Mouse (Mus musculus): Measurements from ENCODE around the gene Olfr220. TPM values are rescaled to one million over a fixed set of nuclear protein-coding genes. Genes with fewer than 3 reads are reported as not detected.

The Olfr220 gene
- not detected for total RNA-seq (2021)
- long read RNA-seq, experiment 1, result 0 reads
- long read RNA-seq, experiment 2, result 0 reads

GRCm38 (mm10) chr1:174441782-174442181 is at the start of gene Olfr220:
Gene Olfr220 (plus strand): TSS chr1:174442082.
- DNase-seq, result no peak

GRCm38 (mm10) chr1:174422959-174423358 is 18.9 kb upstream of the Olfr220 start:
- no peak for DNase-seq

- DNase-seq, result no peak
Observed at GRCm38 (mm10) chr1:174423764-174424163, 18.1 kb upstream of the Olfr220 start, which contains the start of gene Olfr414. Gene Olfr414 (plus strand): TSS chr1:174424064.

- no peak for DNase-seq
Observed at GRCm38 (mm10) chr1:174426180-174426986, 15.5 kb upstream of the Olfr220 start.

GRCm38 (mm10) chr1:174427402-174427801 is 14.5 kb upstream of the Olfr220 start:
- DNase-seq, result no peak

- DNase-seq, result no peak
Observed at GRCm38 (mm10) chr1:174428407-174428806, 13.5 kb upstream of the Olfr220 start.

GRCm38 (mm10) chr1:174434121-174434520 is 7.8 kb upstream of the Olfr220 start:
- DNase-seq, result no peak

GRCm38 (mm10) chr1:174455100-174455499 is 13.2 kb downstream of the Olfr220 start:
- no peak for DNase-seq

- DNase-seq, result no peak
Observed at GRCm38 (mm10) chr1:174465385-174465784, 23.5 kb downstream of the Olfr220 start.

GRCm38 (mm10) chr1:174466240-174466639 is 24.4 kb downstream of the Olfr220 start:
- DNase-seq, result no peak

- peak; percentile 18 to 25 for DNase-seq
Observed at GRCm38 (mm10) chr1:174469736-174470135, 27.9 kb downstream of the Olfr220 start.

- DNase-seq, result no peak
Observed at GRCm38 (mm10) chr1:174482567-174482966, 40.7 kb downstream of the Olfr220 start.

- DNase-seq, result no peak
Observed at GRCm38 (mm10) chr1:174500064-174500463, 58.2 kb downstream of the Olfr220 start.

Other genes with a start within 250 kb of the Olfr220 start
- not detected for gene Olfr419, start 190.0 kb upstream of the Olfr220 start, total RNA-seq (2021)
- not detected for gene Mptx1, start 111.6 kb upstream of the Olfr220 start, total RNA-seq (2021)
- not detected for gene Olfr417, start 77.0 kb upstream of the Olfr220 start, total RNA-seq (2021)
- not detected for gene Olfr248, start 51.0 kb upstream of the Olfr220 start, total RNA-seq (2021)
- not detected for gene Olfr414, start 18.0 kb upstream of the Olfr220 start, total RNA-seq (2021)
- 1 to 10 TPM; 2.1 to 2.4 TPM for gene Fmn2, start 59.7 kb downstream of the Olfr220 start, total RNA-seq (2021)